Mouse (Mus musculus) lung, postnatal 25 days (tissue): ENCODE measurements around the gene Fbxw28.
"Not testable (repeated sequence)": the region's sequence is repeated elsewhere in the genome, so short reads cannot be mapped to it uniquely, and the experiment has no call there.

ENCODE experiments used
- DNase-seq: peaks from one replicate; pipeline ENCODE4 v3.0.0; 2022; ENCODE audit warnings: low spot score

The Fbxw28 gene

DNA sequence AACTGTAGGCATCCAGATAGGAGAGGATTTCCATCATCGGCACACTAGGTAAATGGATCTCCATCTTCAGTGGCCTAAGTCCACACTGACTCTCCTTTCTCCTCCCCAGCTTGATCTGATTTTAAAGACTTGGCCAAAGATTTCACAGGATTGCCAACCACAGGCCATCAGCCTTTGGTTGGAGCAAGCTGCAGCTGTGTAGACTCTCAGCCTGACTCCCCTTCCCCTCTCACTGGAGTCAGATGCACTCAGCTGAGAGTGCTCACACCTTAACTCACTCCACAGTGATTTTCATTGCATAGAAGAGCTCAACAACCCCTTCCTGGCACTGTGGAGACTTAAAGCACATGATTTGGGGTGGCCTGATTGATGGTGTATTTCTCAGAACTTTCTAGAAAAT, at the start of gene Fbxw28:
Gene Fbxw28, minus strand, starts transcription at position 101 of the 400 bp plus-strand sequence.
- DNase-seq: not testable (repeated sequence)

DNA sequence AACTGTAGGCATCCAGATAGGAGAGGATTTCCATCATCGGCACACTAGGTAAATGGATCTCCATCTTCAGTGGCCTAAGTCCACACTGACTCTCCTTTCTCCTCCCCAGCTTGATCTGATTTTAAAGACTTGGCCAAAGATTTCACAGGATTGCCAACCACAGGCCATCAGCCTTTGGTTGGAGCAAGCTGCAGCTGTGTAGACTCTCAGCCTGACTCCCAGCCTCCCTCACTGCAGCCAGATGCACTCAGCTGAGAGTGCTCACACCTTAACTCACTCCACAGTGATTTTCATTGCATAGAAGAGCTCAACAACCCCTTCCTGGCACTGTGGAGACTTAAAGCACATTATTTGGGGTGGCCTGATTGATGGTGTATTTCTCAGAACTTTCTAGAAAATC, 51.9 kb downstream of the Fbxw28 start, which contains the start of gene Fbxw14:
Gene Fbxw14, minus strand, starts transcription at position 101 of the 400 bp plus-strand sequence.
- not testable (repeated sequence) for DNase-seq
